Mouse (Mus musculus) testis, adult 2 months (tissue): ENCODE measurements at regions not wholly inside any gene's neighbourhood (a gene's known extent, or its start where the extent isn't known, plus 50 kb on each side); places are given as distances from the start of the nearest gene placed in this dataset.

Source experiments
- CTCF ChIP-seq: fragments of 200-500 bp; IDR thresholded peaks from 2 replicates; pipeline ENCODE4 v1.5.1; 2012; ENCODE audit warnings: low read depth, mild to moderate bottlenecking, inconsistent platforms, low read length, moderate library complexity; ENCODE audit not compliant: control insufficient read depth, insufficient read depth, insufficient replicate concordance
- POLR2A ChIP-seq: fragments of 200-500 bp; IDR thresholded peaks from 2 replicates; pipeline ENCODE4 v1.6.1; 2012; ENCODE audit warnings: low read depth, mild to moderate bottlenecking, inconsistent platforms, low read length, moderate library complexity; ENCODE audit not compliant: control insufficient read depth

DNA sequence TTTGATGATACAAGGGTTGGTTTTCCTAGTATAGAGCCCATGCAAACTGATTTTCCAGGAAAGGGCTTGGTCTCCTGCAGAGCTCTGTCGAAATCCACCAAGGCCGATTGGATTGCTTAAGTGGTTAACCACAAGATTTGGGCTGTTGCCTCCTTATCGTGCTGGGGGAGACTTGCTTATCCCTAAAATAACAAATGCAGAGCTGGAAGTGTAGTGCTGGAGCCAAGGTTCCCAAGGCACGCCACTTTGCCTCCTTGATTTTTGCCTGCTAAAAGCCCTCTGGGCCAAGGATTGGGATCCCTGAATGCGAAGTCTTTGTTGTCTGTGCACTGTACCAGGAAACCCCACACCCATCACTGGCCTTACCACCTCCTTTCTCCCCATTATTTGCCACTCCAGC is 52.8 kb upstream of the Tmem178 start:
- no peak for TF ChIP-seq CTCF
- TF ChIP-seq POLR2A, result no peak
